ENCODE assay signal across 20 mouse cellular contexts in the genomic region with DNA sequence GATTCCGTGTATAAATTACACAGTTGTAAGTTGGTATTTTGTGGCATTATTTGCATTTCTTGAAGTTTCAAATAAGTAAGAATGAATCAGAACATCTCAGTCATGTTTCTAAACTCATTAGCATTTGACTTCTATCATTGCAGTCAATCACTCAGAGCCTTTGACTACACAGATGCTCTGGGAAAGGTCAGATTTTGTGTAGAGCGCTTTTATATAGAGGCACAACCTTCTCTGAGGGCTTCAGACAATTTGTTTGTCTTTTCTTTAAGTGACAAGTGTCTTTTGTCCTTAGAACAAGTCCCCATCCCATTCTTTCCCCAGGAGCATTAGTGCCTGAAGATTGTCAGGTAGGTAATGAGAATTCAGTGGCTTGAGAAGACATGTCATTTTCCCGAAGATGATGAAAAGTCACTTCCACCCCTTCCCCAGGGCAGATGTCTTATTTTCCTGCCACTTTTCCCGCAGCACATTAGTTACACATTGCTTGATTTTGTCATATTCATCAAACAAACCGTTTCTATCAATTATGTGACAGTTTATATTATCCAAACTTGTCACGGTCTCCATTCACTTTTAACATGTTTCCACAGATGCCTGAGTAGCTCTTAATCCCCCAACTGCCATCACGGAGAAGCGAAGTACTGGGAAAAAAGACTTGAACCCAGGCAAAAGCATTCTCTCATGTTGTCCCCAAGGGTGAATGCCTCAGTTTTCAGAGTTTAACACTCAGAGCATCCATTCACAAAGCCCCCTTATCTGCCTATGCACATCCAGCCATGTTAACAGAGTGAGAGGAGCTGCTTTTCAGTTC.
DNase-seq lines count a peak whose midpoint lies in the region; ATAC-seq and TF ChIP-seq lines count a peak whose summit lies in the region.
"Had no signal": no experiment of that assay in that cellular context is flagged by ENCODE, and none has a peak within 500 bp of the region (broad histone marks: within the 10 kb centered on the region; RNA-seq: fewer than 3 reads in every experiment).

No protein-coding gene starts in this region.

- no peak overlapping the region for H3K9ac ChIP-seq in midbrain, embryonic 16.5 days (ENCODE audit: low read depth, low read length)
- no peak overlapping the region for H3K9ac ChIP-seq in hindbrain, embryonic 12.5 days
- H3K9ac ChIP-seq: embryonic facial prominence, embryonic 13.5 days; forebrain, embryonic 13.5 days; forebrain, postnatal 0 days; heart, embryonic 12.5 days; intestine, embryonic 15.5 days had no signal

- H3K9me3 ChIP-seq in midbrain, embryonic 10.5 days (replicated peaks), result no peaks in the 10 kb centered on the region
- H3K9me3 ChIP-seq in midbrain, embryonic 16.5 days (replicated peaks; ENCODE audit: control insufficient read depth, low read length, poor library complexity, severe bottlenecking), result peaks cover 2% of the 10 kb centered on the region; the same call in 1 of the 2 replicates
- H3K9me3 ChIP-seq in hindbrain, embryonic 12.5 days (replicated peaks), result no peaks in the 10 kb centered on the region; the same call in 1 of the 2 replicates
- H3K9me3 ChIP-seq: embryonic facial prominence, embryonic 13.5 days; forebrain, embryonic 13.5 days; heart, embryonic 12.5 days; intestine, embryonic 15.5 days had no signal

- intact Hi-C loops in left cerebral cortex, adult 2 months (cut with DNase I), result no loop called here

- ATAC-seq in midbrain, embryonic 16.5 days, result no peak
- peak; percentile 63; the same call in 1 of the 2 replicates for ATAC-seq in hindbrain, embryonic 12.5 days (ENCODE audit: low FRiP score)
- ATAC-seq: forebrain, embryonic 13.5 days; forebrain, postnatal 0 days; intestine, embryonic 15.5 days had no signal

- no peaks in the 10 kb centered on the region for H3K27me3 ChIP-seq in midbrain, embryonic 10.5 days (ENCODE audit: low read depth, poor library complexity, severe bottlenecking)
- H3K27me3 ChIP-seq in midbrain, embryonic 16.5 days (ENCODE audit: control insufficient read depth, insufficient read depth, low read depth, low read length), result no peaks in the 10 kb centered on the region
- H3K27me3 ChIP-seq in hindbrain, embryonic 12.5 days, result no peaks in the 10 kb centered on the region
- H3K27me3 ChIP-seq: embryonic facial prominence, embryonic 13.5 days; forebrain, embryonic 13.5 days; heart, embryonic 12.5 days; intestine, embryonic 15.5 days had no signal

- no peak for TF ChIP-seq CTCF in brain, embryonic 14.5 days (IDR thresholded peaks at IDR 0.05; ENCODE audit: borderline replicate concordance, extremely low read depth, insufficient read depth, insufficient read length)
- no peak for TF ChIP-seq CTCF in left cerebral cortex, adult 2 months (IDR thresholded peaks at IDR 0.05)

- 57% methylated on average over 8 of the region's 8 CpGs for WGBS in midbrain, embryonic 10.5 days
- WGBS in midbrain, embryonic 16.5 days, result 43% methylated on average over 8 of the region's 8 CpGs
- 38% methylated on average over 8 of the region's 8 CpGs for WGBS in hindbrain, embryonic 12.5 days

- no peak overlapping the region for H3K27ac ChIP-seq in midbrain, embryonic 10.5 days (replicated peaks)
- H3K27ac ChIP-seq in midbrain, embryonic 16.5 days (ENCODE audit: low read length), result no peak overlapping the region
- H3K27ac ChIP-seq in hindbrain, embryonic 12.5 days, result no peak overlapping the region
- no peak overlapping the region for H3K27ac ChIP-seq in left cerebral cortex, adult 2 months
- H3K27ac ChIP-seq: embryonic facial prominence, embryonic 13.5 days; forebrain, embryonic 13.5 days; intestine, embryonic 15.5 days had no signal

- H3K4me2 ChIP-seq in midbrain, embryonic 16.5 days (ENCODE audit: low read length), result no peak overlapping the region
- no peak overlapping the region for H3K4me2 ChIP-seq in hindbrain, embryonic 12.5 days (replicated peaks)
- H3K4me2 ChIP-seq: embryonic facial prominence, embryonic 13.5 days; forebrain, embryonic 13.5 days; heart, embryonic 12.5 days; intestine, embryonic 15.5 days had no signal

- TF ChIP-seq POLR2A in brain, embryonic 14.5 days (IDR thresholded peaks at IDR 0.05; ENCODE audit: borderline replicate concordance, extremely low read depth, insufficient read depth, insufficient read length, poor library complexity, severe bottlenecking), result no peak

- DNase-seq in midbrain, embryonic 10.5 days (ENCODE audit: low spot score), result peak; percentile 19
- peak; percentile 44 for DNase-seq in brain, embryonic 14.5 days (ENCODE audit: low read depth)
- peak; percentile 8 for DNase-seq in embryo, embryonic 10 days (ENCODE audit: low spot score)
- no peak for DNase-seq in c-Kit-positive CD71-positive TER-119-positive erythroid progenitor cells, embryonic 14.5 days (ENCODE audit: low spot score)
- DNase-seq in left cerebral cortex, adult 2 months (ENCODE audit: extremely low spot score in 1 of 2, low spot score in 2 of 2), result no peak
- DNase-seq: adrenal gland, adult 2 months; adrenal gland, postnatal 25 days; cerebellum, adult 11 months; cerebellum, adult 8-10 months; cerebellum, postnatal 36 days; forebrain, postnatal 0 days; gastrocnemius, postnatal 14 days; heart, postnatal 36 days; kidney, adult 18-20 months had no signal

- no peak overlapping the region for H3K4me3 ChIP-seq in midbrain, embryonic 10.5 days
- H3K4me3 ChIP-seq in midbrain, embryonic 16.5 days (ENCODE audit: low read depth, low read length), result no peak overlapping the region
- H3K4me3 ChIP-seq in hindbrain, embryonic 12.5 days, result no peak overlapping the region
- no peak overlapping the region for H3K4me3 ChIP-seq in left cerebral cortex, adult 2 months
- H3K4me3 ChIP-seq: embryonic facial prominence, embryonic 13.5 days; forebrain, embryonic 13.5 days; heart, embryonic 12.5 days; intestine, embryonic 15.5 days had no signal

- H3K36me3 ChIP-seq in midbrain, embryonic 10.5 days, result no peaks in the 10 kb centered on the region
- H3K36me3 ChIP-seq in midbrain, embryonic 16.5 days (ENCODE audit: control insufficient read depth, insufficient read depth, low read length), result no peaks in the 10 kb centered on the region
- no peaks in the 10 kb centered on the region for H3K36me3 ChIP-seq in hindbrain, embryonic 12.5 days
- H3K36me3 ChIP-seq: embryonic facial prominence, embryonic 13.5 days; heart, embryonic 12.5 days; intestine, embryonic 15.5 days had no signal

- H3K4me1 ChIP-seq in midbrain, embryonic 10.5 days, result peaks cover 6% of the 10 kb centered on the region
- no peaks in the 10 kb centered on the region for H3K4me1 ChIP-seq in midbrain, embryonic 16.5 days (ENCODE audit: control insufficient read depth, insufficient read depth, low read length)
- H3K4me1 ChIP-seq in hindbrain, embryonic 12.5 days, result no peaks in the 10 kb centered on the region
- H3K4me1 ChIP-seq: embryonic facial prominence, embryonic 13.5 days; forebrain, embryonic 13.5 days; heart, embryonic 12.5 days; intestine, embryonic 15.5 days had no signal

Comparison
In these comparisons a context has a peak if more than half of its experiments do, and no peak if none do; other contexts are left out.
1. DNase-seq: peak in midbrain, embryonic 10.5 days (single experiment), brain, embryonic 14.5 days (single experiment) and embryo, embryonic 10 days (single experiment); none in c-Kit-positive CD71-positive TER-119-positive erythroid progenitor cells, embryonic 14.5 days (single experiment) and left cerebral cortex, adult 2 months (0 of 2).